22 mouse cellular contexts compared by ENCODE assay signal in the genomic region with DNA sequence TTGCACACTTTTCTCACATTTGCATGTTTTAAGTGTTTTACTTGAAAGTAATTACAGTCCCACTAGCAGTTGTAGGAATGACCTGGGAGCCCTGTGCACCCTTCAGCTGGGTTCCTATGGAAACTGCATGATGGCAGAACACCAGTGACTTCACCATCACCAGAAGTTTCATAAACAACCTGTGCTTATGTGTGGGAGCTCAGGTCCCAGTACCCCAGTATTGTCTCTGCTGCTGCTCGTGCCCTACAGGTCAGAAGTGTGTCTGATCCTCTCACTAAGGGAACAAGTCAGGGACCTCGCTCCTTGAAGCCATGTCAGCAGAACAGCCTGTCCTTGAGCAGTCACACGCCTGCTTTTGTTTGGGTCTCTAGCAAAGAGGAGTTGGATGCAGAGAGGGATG.
"Had no signal": no experiment of that assay in that cellular context is flagged by ENCODE, and none has a peak within 500 bp of the region (broad histone marks: within the 10 kb centered on the region; RNA-seq: fewer than 3 reads in every experiment).

No protein-coding gene starts in this region.

- H3K9ac ChIP-seq: limb, embryonic 12.5 days; limb, embryonic 13.5 days; limb, embryonic 15.5 days; liver, embryonic 12.5 days; liver, embryonic 13.5 days; liver, embryonic 14.5 days; liver, embryonic 15.5 days; liver, postnatal 0 days; lung, embryonic 14.5 days; lung, embryonic 15.5 days; midbrain, embryonic 12.5 days; midbrain, embryonic 15.5 days; neural tube, embryonic 12.5 days had no signal

- DNase-seq: liver, embryonic 13.5 days; lung, adult 18-20 months; lung, adult 2 months; midbrain, embryonic 14.5 days had no signal

- H3K4me2 ChIP-seq: limb, embryonic 12.5 days; limb, embryonic 13.5 days; limb, embryonic 15.5 days; liver, embryonic 11.5 days; liver, embryonic 12.5 days; liver, embryonic 13.5 days; liver, embryonic 15.5 days; lung, embryonic 14.5 days; lung, embryonic 15.5 days; midbrain, embryonic 12.5 days; midbrain, embryonic 15.5 days; neural tube, embryonic 12.5 days had no signal

- H3K36me3 ChIP-seq: limb, embryonic 15.5 days; liver, embryonic 15.5 days; lung, embryonic 15.5 days; midbrain, embryonic 12.5 days; midbrain, embryonic 15.5 days had no signal

- H3K27ac ChIP-seq: limb, embryonic 10.5 days; limb, embryonic 12.5 days; limb, embryonic 13.5 days; limb, embryonic 15.5 days; liver, embryonic 12.5 days; liver, embryonic 13.5 days; liver, embryonic 14.5 days; liver, embryonic 15.5 days; lung, embryonic 15.5 days; macrophage; midbrain, embryonic 10.5 days; midbrain, embryonic 15.5 days; neural tube, embryonic 12.5 days had no signal

- H3K27me3 ChIP-seq: limb, embryonic 12.5 days; limb, embryonic 13.5 days; limb, embryonic 15.5 days; liver, embryonic 12.5 days; liver, embryonic 13.5 days; liver, embryonic 15.5 days; lung, embryonic 15.5 days; megakaryocyte, embryonic 14.5 days; midbrain, embryonic 12.5 days; midbrain, embryonic 15.5 days; neural tube, embryonic 12.5 days had no signal

- H3K9me3 ChIP-seq: limb, embryonic 10.5 days; limb, embryonic 12.5 days; limb, embryonic 13.5 days; limb, embryonic 15.5 days; liver, embryonic 12.5 days; liver, embryonic 13.5 days; liver, embryonic 15.5 days; lung, embryonic 15.5 days; megakaryocyte, embryonic 14.5 days; midbrain, embryonic 10.5 days; midbrain, embryonic 12.5 days; midbrain, embryonic 15.5 days; neural tube, embryonic 12.5 days had no signal

- H3K4me1 ChIP-seq: limb, embryonic 10.5 days; limb, embryonic 12.5 days; limb, embryonic 13.5 days; limb, embryonic 15.5 days; liver, embryonic 15.5 days; lung, embryonic 15.5 days; midbrain, embryonic 12.5 days; neural tube, embryonic 12.5 days had no signal

- ATAC-seq: liver, postnatal 0 days had no signal

- H3K4me3 ChIP-seq: limb, embryonic 10.5 days; limb, embryonic 12.5 days; limb, embryonic 13.5 days; limb, embryonic 15.5 days; liver, embryonic 12.5 days; liver, embryonic 13.5 days; liver, embryonic 15.5 days; lung, embryonic 15.5 days; megakaryocyte, embryonic 14.5 days; midbrain, embryonic 10.5 days; midbrain, embryonic 12.5 days; midbrain, embryonic 15.5 days; myocyte; neural tube, embryonic 12.5 days had no signal
